Mouse (Mus musculus) lung, adult 2 months (tissue): ENCODE measurements around the gene Nenf.

Experiments
- CTCF ChIP-seq: fragments of 200-500 bp; IDR thresholded peaks from 2 replicates; pipeline ENCODE4 v1.5.1; 2011; ENCODE audit warnings: mild to moderate bottlenecking, low read length, control low read depth; ENCODE audit not compliant: insufficient read depth
- POLR2A ChIP-seq: fragments of 200-500 bp; IDR thresholded peaks from 2 replicates; pipeline ENCODE4 v1.6.1; 2011; ENCODE audit warnings: low read depth, mild to moderate bottlenecking, control low read depth, low read length, borderline replicate concordance; ENCODE audit errors: extremely low read depth

DNA sequence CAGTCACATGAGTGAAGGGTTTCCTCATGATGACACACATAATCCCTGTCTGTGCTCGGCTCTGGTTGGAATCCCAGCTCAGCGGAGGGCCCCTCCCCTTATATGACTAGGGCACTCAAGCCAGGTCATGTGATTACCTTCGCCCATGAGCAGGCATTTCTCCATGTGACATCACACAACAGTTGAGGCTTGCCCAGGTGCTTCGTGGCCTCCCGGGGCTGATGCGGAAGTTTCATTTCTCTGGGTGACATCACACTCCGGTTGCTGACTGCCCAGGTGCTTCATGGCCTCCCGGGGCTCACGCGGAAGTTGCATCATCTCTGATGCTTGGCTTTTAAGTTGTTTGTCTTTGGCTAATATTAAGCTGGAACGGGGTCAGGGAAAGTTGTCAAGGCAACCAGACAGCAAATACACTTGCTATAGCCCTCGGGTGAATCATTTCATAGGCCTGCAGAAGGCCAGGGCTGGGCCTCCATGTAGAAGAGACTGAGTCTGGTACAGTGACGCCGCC is 40.4 kb downstream of the Nenf start:
- TF ChIP-seq CTCF = no peak
- no peak for TF ChIP-seq POLR2A
